Mouse (Mus musculus) ES-Bruce4 (cell line): ENCODE measurements around the gene Atp6v1b1.

ENCODE experiments used
- CTCF ChIP-seq: IDR thresholded peaks from one replicate; pipeline ENCODE4 v1.8.1; 2011; ENCODE audit warnings: low read depth, low read length
- POLR2A ChIP-seq: IDR thresholded peaks from one replicate; pipeline ENCODE4 v1.8.1; 2011; ENCODE audit warnings: low read length; ENCODE audit not compliant: insufficient read depth

GRCm38 (mm10) chr6:83704294-83704693 is 38.5 kb upstream of the Atp6v1b1 start:
- no peak for TF ChIP-seq POLR2A
- TF ChIP-seq CTCF, result no peak
